Mouse (Mus musculus) NIH3T3 (cell line): ENCODE data around the gene Myod1.

Source experiments
- DNase-seq: peaks from one replicate; pipeline ENCODE4 v3.0.0-alpha.2; 2012; ENCODE audit warnings: low read depth

The Myod1 gene

DNA sequence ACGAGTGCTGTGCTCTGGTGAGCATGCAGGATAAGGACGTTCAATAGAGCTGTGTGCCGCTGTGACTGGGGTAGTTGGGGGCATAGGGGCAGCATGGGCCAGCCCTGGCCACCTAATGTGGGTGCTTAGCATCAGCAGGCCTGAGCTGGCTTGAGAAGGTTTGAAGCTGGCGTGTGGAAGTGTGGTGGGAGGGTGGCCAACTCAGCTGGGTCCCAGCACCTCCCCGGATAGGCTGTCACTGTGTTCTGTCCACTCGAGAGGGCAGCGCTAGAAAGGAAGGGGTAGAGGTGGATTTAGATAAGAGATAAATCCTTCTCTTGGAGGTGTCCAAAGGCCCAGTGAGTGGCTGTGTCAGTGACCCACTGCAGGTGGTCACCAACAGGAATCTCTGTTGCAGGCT is 41.2 kb downstream of the Myod1 start:
- no peak for DNase-seq

DNA sequence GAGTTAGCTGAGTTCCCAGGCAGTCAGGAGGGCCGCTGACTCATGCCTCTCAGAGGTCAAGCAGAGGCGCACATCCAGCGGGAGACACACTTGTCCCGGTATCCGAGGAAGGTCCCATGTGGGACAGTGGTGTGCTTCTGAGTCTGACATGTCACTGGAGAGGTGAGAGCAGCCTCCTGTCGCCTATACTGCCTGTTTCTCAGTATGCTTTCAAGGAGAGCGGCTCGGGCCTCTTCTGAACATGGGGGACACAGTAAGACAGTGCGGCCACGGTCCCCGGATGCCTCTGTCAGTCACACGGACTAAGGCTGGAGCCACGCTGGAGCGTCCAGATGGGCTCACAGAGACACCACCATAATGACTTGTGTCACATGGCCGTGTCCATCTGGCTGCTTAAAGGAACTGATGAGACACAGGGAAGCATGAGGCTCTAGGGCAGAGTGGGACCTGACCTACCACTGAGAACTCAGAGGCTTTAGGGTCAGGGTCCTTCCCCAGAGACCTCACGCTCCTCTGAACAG is 41.9 kb downstream of the Myod1 start:
- no peak for DNase-seq

DNA sequence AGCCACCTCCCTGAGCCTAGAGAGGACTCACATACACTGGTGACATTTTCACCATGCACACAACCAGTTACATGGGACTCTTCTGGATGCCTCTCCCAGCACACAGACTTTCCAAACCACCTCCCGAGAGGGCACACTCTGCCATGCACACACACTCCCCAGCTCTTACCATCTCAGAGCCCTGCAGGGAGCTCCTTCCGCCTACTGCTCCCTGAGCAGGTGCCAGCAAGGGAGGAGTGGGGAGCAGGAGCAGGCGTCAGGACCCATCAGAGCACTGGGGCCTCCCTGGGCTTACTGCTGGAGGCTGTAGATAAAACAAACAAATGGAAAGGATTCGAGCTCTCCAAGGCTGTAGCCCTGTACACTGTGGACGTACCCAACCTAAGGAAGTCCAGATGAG is 45.3 kb downstream of the Myod1 start:
- no peak for DNase-seq

DNA sequence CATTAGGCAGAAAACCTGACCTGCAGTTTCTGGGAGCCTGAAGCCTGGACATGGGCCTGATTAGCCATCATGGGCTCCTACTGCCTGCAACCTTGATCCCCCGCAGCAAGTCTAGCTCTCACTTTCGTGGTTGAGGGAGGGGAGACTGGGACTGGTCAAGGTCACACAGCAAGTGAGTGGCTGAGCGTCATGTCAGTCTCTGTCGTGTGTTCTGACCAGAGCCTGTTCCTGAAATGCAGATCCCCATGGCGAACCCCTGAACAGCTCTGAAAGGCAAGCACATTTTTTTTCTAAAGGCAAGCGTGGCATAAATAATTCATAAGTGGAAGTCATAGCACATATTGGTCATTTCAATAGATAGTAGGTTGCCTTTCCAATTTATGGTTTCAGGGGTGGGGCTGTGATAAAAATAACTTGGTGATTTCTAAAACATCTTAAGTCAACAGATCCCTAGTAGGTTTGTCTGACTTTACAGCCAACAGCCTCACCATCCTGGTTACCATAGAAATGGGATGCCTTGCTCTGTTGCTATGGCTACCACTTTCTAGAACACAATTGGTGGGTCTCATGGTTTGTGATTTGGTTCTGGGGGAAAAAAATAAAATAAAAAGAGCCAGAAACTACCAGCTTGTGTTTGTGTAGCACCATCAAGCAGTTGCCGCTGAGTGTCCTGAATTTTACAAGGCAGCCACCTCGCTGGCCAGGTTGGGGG is 45.9 kb downstream of the Myod1 start:
- no peak for DNase-seq

DNA sequence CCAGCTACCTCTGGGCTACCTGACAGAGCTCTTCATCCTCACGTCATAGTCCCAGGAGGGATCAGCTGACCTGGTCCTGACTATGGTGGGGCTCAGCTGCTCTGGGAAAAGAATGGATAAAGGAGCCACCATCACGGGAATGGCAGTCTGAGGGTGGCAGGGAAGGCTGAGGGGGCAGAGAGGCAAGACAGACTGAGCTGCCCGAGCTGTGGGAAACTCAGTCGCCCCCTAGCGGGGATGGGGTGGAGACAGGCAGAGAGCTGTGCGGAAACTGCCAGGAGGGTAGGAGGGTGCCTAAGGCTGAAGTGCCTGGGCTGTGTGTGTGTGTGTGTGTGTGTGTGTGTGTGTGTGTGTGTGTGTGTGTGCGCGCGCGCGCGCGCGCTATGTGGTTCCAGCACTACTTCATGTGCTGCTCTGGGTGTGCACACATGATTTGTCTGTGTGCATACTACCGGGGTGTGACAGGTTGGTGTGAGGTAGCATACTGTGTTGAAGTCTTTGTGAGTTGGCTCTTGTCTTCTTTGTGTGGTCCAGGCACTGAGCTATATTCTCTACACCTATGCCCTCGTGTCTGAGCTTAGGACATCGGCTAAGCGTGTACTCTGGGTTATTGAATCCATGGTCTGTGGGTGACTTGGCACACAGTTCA is 46.6 kb downstream of the Myod1 start:
- peak; percentile 48 for DNase-seq

DNA sequence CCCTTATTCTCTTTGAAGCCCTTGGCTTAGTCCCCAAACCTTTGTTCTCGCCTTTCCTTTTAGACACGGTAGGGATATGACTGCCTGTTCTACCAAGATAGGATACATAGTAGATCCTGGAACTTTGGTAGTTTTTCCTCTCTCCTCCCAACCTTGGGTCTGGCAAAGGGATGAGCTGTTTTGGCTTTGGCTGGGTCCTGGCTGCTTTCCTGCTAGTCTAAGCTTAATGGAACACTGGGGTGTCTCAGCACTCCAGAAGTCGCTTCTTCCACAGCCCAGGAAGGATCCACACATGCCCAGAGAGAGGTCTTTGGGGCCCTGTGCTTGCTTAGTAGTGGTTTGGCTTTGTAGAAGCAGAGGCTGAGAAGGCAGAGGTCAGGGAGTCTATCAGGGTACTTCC is 47.7 kb downstream of the Myod1 start:
- DNase-seq, result no peak

DNA sequence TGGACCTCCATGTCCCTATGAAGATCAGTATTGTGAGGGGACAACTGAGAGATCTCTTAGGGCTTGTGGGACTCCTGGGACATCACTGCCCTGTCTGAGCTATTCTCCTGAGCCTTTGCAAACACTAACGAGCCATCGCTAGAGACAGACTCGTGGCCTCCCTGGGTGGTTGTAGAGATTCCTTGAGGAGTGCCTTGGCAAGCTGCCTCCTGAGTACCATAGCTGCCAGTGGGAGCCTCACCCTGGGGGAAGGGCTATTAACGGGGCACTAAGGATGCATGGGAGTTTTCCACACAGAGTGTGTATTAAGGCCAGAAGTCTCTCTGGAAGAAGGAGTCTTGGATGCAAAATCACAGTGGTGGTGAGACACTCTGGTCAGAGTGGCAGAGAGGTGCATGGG is 48.7 kb downstream of the Myod1 start:
- DNase-seq, result no peak
